Mouse (Mus musculus): ENCODE measurements around the gene Fabp2. TPM values are rescaled to one million over a fixed set of nuclear protein-coding genes. Genes with fewer than 3 reads are reported as not detected.

The Fabp2 gene
- polyA plus RNA-seq, 1 experiment from 2014 or later: 5.6 TPM

GRCm38 (mm10) chr3:122877543-122877942 lies 17.3 kb upstream of the Fabp2 start:
- no peak overlapping the region for H3K4me2 ChIP-seq (ENCODE audit: low read depth, low read length)
- ATAC-seq (replicated peaks; ENCODE audit: extremely low read depth, insufficient read depth, low FRiP score): no peak
- H3K27me3 ChIP-seq (ENCODE audit: control insufficient read depth, insufficient read depth, low read length): no peaks in the 10 kb centered on the region
- 84% methylated on average over 3 of the region's 3 CpGs for WGBS
- no peaks in the 10 kb centered on the region for H3K36me3 ChIP-seq (ENCODE audit: control insufficient read depth, insufficient read depth)
- no peak overlapping the region for H3K9ac ChIP-seq (ENCODE audit: low read length)
- H3K4me1 ChIP-seq (ENCODE audit: control insufficient read depth, insufficient read depth, low read length): no peaks in the 10 kb centered on the region
- no peak overlapping the region for H3K27ac ChIP-seq (ENCODE audit: low read length)
- H3K4me3 ChIP-seq (ENCODE audit: low read length): no peak overlapping the region
- no peaks in the 10 kb centered on the region for H3K9me3 ChIP-seq (replicated peaks; ENCODE audit: control insufficient read depth, low read length)

- Histone ChIP-seq H3K9me3 (replicated peaks; ENCODE audit: control insufficient read depth, low read length) (no peaks in the 10 kb centered on the region), H3K4me1 (ENCODE audit: control insufficient read depth, insufficient read depth, low read length) (no peaks in the 10 kb centered on the region), H3K27ac (ENCODE audit: low read length) (no peak overlapping the region), H3K4me2 (ENCODE audit: low read depth, low read length) (no peak overlapping the region), H3K27me3 (ENCODE audit: control insufficient read depth, insufficient read depth, low read length) (no peaks in the 10 kb centered on the region), H3K9ac (ENCODE audit: low read length) (no peak overlapping the region), H3K36me3 (ENCODE audit: control insufficient read depth, insufficient read depth) (no peaks in the 10 kb centered on the region), H3K4me3 (ENCODE audit: low read length) (no peak overlapping the region)
- 70% methylated on average over 8 of the region's 8 CpGs for WGBS
- ATAC-seq (replicated peaks; ENCODE audit: extremely low read depth, insufficient read depth, low FRiP score): no peak
Measured at GRCm38 (mm10) chr3:122878705-122879315, 16.1 kb upstream of the Fabp2 start.

- Histone ChIP-seq H3K4me3 (ENCODE audit: low read length) (no peak overlapping the region), H3K27ac (ENCODE audit: low read length) (no peak overlapping the region), H3K4me2 (ENCODE audit: low read depth, low read length) (no peak overlapping the region), H3K36me3 (ENCODE audit: control insufficient read depth, insufficient read depth) (no peaks in the 10 kb centered on the region), H3K4me1 (ENCODE audit: control insufficient read depth, insufficient read depth, low read length) (no peaks in the 10 kb centered on the region), H3K9me3 (replicated peaks; ENCODE audit: control insufficient read depth, low read length) (no peaks in the 10 kb centered on the region), H3K9ac (ENCODE audit: low read length) (no peak overlapping the region), H3K27me3 (ENCODE audit: control insufficient read depth, insufficient read depth, low read length) (no peaks in the 10 kb centered on the region)
- WGBS: 61% methylated on average over 4 of the region's 4 CpGs
- ATAC-seq (replicated peaks; ENCODE audit: extremely low read depth, insufficient read depth, low FRiP score): no peak
Measured at GRCm38 (mm10) chr3:122887505-122888301, 7.2 kb upstream of the Fabp2 start.

GRCm38 (mm10) chr3:122888371-122888819 lies 6.5 kb upstream of the Fabp2 start:
- Histone ChIP-seq H3K27ac (ENCODE audit: low read length) (no peak overlapping the region), H3K4me3 (ENCODE audit: low read length) (no peak overlapping the region), H3K9me3 (replicated peaks; ENCODE audit: control insufficient read depth, low read length) (no peaks in the 10 kb centered on the region), H3K4me1 (ENCODE audit: control insufficient read depth, insufficient read depth, low read length) (no peaks in the 10 kb centered on the region), H3K27me3 (ENCODE audit: control insufficient read depth, insufficient read depth, low read length) (no peaks in the 10 kb centered on the region), H3K36me3 (ENCODE audit: control insufficient read depth, insufficient read depth) (no peaks in the 10 kb centered on the region), H3K9ac (ENCODE audit: low read length) (no peak overlapping the region), H3K4me2 (ENCODE audit: low read depth, low read length) (no peak overlapping the region)
- 50% methylated on average over 5 of the region's 5 CpGs for WGBS
- ATAC-seq (replicated peaks; ENCODE audit: extremely low read depth, insufficient read depth, low FRiP score): no peak

GRCm38 (mm10) chr3:122895189-122895731 lies 388 bp downstream of the Fabp2 start:
- no peak overlapping the region for H3K4me2 ChIP-seq (ENCODE audit: low read depth, low read length)
- no peak overlapping the region for H3K9ac ChIP-seq (ENCODE audit: low read length)
- no peaks in the 10 kb centered on the region for H3K9me3 ChIP-seq (replicated peaks; ENCODE audit: control insufficient read depth, low read length)
- WGBS: 64% methylated on average over 11 of the region's 11 CpGs
- no peaks in the 10 kb centered on the region for H3K36me3 ChIP-seq (ENCODE audit: control insufficient read depth, insufficient read depth)
- H3K27me3 ChIP-seq (ENCODE audit: control insufficient read depth, insufficient read depth, low read length): no peaks in the 10 kb centered on the region
- ATAC-seq (replicated peaks; ENCODE audit: extremely low read depth, insufficient read depth, low FRiP score): no peak
- no peaks in the 10 kb centered on the region for H3K4me1 ChIP-seq (ENCODE audit: control insufficient read depth, insufficient read depth, low read length)
- H3K27ac ChIP-seq (ENCODE audit: low read length): no peak overlapping the region
- no peak overlapping the region for H3K4me3 ChIP-seq (ENCODE audit: low read length)

GRCm38 (mm10) chr3:122898254-122898653 lies 3.4 kb downstream of the Fabp2 start:
- Histone ChIP-seq H3K9ac (ENCODE audit: low read length) (no peak overlapping the region), H3K4me1 (ENCODE audit: control insufficient read depth, insufficient read depth, low read length) (no peaks in the 10 kb centered on the region), H3K27me3 (ENCODE audit: control insufficient read depth, insufficient read depth, low read length) (no peaks in the 10 kb centered on the region), H3K4me3 (ENCODE audit: low read length) (no peak overlapping the region), H3K4me2 (ENCODE audit: low read depth, low read length) (no peak overlapping the region), H3K9me3 (replicated peaks; ENCODE audit: control insufficient read depth, low read length) (no peaks in the 10 kb centered on the region), H3K36me3 (ENCODE audit: control insufficient read depth, insufficient read depth) (no peaks in the 10 kb centered on the region), H3K27ac (ENCODE audit: low read length) (no peak overlapping the region)
- no peak for ATAC-seq (replicated peaks; ENCODE audit: extremely low read depth, insufficient read depth, low FRiP score)
- WGBS: 49% methylated on average over 6 of the region's 6 CpGs

DNA sequence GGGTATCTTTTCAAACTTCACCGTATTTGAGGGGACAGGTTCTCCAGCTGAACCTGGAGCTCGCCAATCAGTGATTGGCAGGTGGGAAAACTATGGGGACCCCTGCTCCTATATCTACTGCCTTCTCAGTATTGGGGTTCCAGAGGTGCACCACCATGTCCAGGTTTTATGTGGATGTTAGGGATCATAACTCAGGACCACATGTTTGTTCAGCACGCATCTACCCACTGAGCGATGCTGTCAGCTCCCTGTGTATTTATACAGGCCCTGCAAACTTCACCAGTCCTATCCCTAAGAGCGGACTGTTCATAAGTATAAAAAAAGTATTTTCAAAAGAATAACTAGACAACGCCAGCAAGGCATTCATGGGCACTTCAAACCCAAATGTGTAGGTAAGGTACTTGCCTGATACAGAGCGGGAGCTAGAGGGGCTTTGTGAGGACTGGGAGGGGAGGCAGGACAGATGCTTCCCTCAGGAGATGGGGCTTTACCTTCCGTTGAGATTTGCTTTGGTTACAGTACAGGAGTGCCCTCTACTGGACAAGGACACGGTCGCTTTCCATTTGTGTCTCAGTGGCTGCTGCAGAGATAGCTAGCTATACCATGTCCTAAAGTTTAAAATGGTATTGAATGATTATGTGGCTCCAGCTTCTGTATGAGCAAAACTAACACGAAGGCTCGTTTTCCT lies 9.0 kb downstream of the Fabp2 start:
- Histone ChIP-seq H3K4me3 (ENCODE audit: low read length) (no peak overlapping the region), H3K27me3 (ENCODE audit: control insufficient read depth, insufficient read depth, low read length) (no peaks in the 10 kb centered on the region), H3K36me3 (ENCODE audit: control insufficient read depth, insufficient read depth) (no peaks in the 10 kb centered on the region), H3K4me2 (ENCODE audit: low read depth, low read length) (no peak overlapping the region), H3K27ac (ENCODE audit: low read length) (no peak overlapping the region), H3K9ac (ENCODE audit: low read length) (no peak overlapping the region), H3K9me3 (replicated peaks; ENCODE audit: control insufficient read depth, low read length) (no peaks in the 10 kb centered on the region), H3K4me1 (ENCODE audit: control insufficient read depth, insufficient read depth, low read length) (no peaks in the 10 kb centered on the region)
- ATAC-seq (replicated peaks; ENCODE audit: extremely low read depth, insufficient read depth, low FRiP score): no peak
- 41% methylated on average over 12 of the region's 12 CpGs for WGBS

- no peaks in the 10 kb centered on the region for H3K36me3 ChIP-seq (ENCODE audit: control insufficient read depth, insufficient read depth)
Measured at GRCm38 (mm10) chr3:122907841-122908240, 13.0 kb downstream of the Fabp2 start.

GRCm38 (mm10) chr3:122915493-122915892 lies 20.6 kb downstream of the Fabp2 start:
- no peaks in the 10 kb centered on the region; the same call in 1 of the 2 replicates for H3K4me1 ChIP-seq (ENCODE audit: control insufficient read depth, insufficient read depth, low read length)
- H3K36me3 ChIP-seq (ENCODE audit: control insufficient read depth, insufficient read depth): no peaks in the 10 kb centered on the region
- no peaks in the 10 kb centered on the region for H3K27me3 ChIP-seq (ENCODE audit: control insufficient read depth, insufficient read depth, low read length)
- H3K4me2 ChIP-seq (ENCODE audit: low read depth, low read length): no peak overlapping the region
- H3K9ac ChIP-seq (ENCODE audit: low read length): no peak overlapping the region
- no peak for ATAC-seq (replicated peaks; ENCODE audit: extremely low read depth, insufficient read depth, low FRiP score)
- no peak overlapping the region for H3K4me3 ChIP-seq (ENCODE audit: low read length)
- H3K27ac ChIP-seq (ENCODE audit: low read length): no peak overlapping the region
- no peaks in the 10 kb centered on the region for H3K9me3 ChIP-seq (replicated peaks; ENCODE audit: control insufficient read depth, low read length)
- 72% methylated on average over 5 of the region's 5 CpGs for WGBS

More at GRCm38 (mm10) chr3:122907841-122908240, 13.0 kb downstream of the Fabp2 start:
- no peak overlapping the region for H3K27ac ChIP-seq (ENCODE audit: low read length)
- ATAC-seq (replicated peaks; ENCODE audit: extremely low read depth, insufficient read depth, low FRiP score): no peak
- H3K4me1 ChIP-seq (ENCODE audit: control insufficient read depth, insufficient read depth, low read length): no peaks in the 10 kb centered on the region
- H3K9ac ChIP-seq (ENCODE audit: low read length): no peak overlapping the region
- H3K4me2 ChIP-seq (ENCODE audit: low read depth, low read length): no peak overlapping the region
- H3K27me3 ChIP-seq (ENCODE audit: control insufficient read depth, insufficient read depth, low read length): no peaks in the 10 kb centered on the region
- 80% methylated on average over 2 of the region's 2 CpGs for WGBS
- no peaks in the 10 kb centered on the region for H3K9me3 ChIP-seq (replicated peaks; ENCODE audit: control insufficient read depth, low read length)
- no peak overlapping the region for H3K4me3 ChIP-seq (ENCODE audit: low read length)

All from heart, embryonic 16.5 days (tissue).